Mouse (Mus musculus) hindbrain, embryonic 14.5 days (tissue): ENCODE measurements at regions not wholly inside any gene's neighbourhood (a gene's known extent, or its start where the extent isn't known, plus 50 kb on each side); places are given as distances from the start of the nearest gene placed in this dataset.
A peak's percentile ranks its signal among the peaks of the same experiment; 100 is the strongest.

Experiments used
- ATAC-seq: fragments of 200-750 bp; cut with Nextera tagmentation; 2 replicates; pipeline ENCODE4 v1.8.0; 2017; ENCODE audit warnings: moderate number of reproducible peaks, mild to moderate bottlenecking, moderate TSS enrichment, moderate library complexity; ENCODE audit not compliant: low FRiP score
- DNase-seq: peaks from one replicate; pipeline ENCODE4 v3.0.0-alpha.2; 2015; ENCODE audit warnings: low spot score
- H3K27ac ChIP-seq: fragments of 300-500 bp; sonication (generic); 2 replicates; pipeline ENCODE4 v1.5.1; 2014; ENCODE audit warnings: mild to moderate bottlenecking, moderate library complexity
- H3K27me3 ChIP-seq: fragments of 300-500 bp; sonication (generic); 2 replicates; pipeline ENCODE4 v1.6.1; 2014; ENCODE audit warnings: mild to moderate bottlenecking, low read length, mixed read lengths; ENCODE audit not compliant: control insufficient read depth, insufficient read depth
- H3K36me3 ChIP-seq: fragments of 300-500 bp; sonication (generic); replicated peaks from 2 replicates; pipeline ENCODE4 v1.6.1; 2014; ENCODE audit not compliant: control insufficient read depth, insufficient read depth
- H3K4me1 ChIP-seq: fragments of 300-500 bp; sonication (generic); replicated peaks from 2 replicates; pipeline ENCODE4 v1.6.1; 2014; ENCODE audit warnings: antibody characterized with exemption, low read length, mixed read lengths; ENCODE audit not compliant: control insufficient read depth, insufficient read depth
- H3K4me2 ChIP-seq: fragments of 300-500 bp; sonication (generic); replicated peaks from 2 replicates; pipeline ENCODE4 v1.6.1; 2014; ENCODE audit warnings: mild to moderate bottlenecking, moderate library complexity
- H3K4me3 ChIP-seq: fragments of 300-500 bp; sonication (generic); replicated peaks from 2 replicates; pipeline ENCODE4 v1.5.1; 2014; ENCODE audit warnings: mild to moderate bottlenecking, low read length
- H3K9ac ChIP-seq: fragments of 300-500 bp; sonication (generic); 2 replicates; pipeline ENCODE4 v1.6.1; 2014
- H3K9me3 ChIP-seq: fragments of 300-500 bp; sonication (generic); 2 replicates; pipeline ENCODE4 v1.6.1; 2016; ENCODE audit warnings: low read length; ENCODE audit not compliant: control insufficient read depth
- WGBS: fragments of 180-500 bp; shearing (Covaris S2); extraction: QIAGEN DNeasy Blood & Tissue Kit; methylation state at CpG from one replicate; pipeline ENCODE4 v1.1.7; 2014; 5-methylcytosine and 5-hydroxymethylcytosine counted together

DNA sequence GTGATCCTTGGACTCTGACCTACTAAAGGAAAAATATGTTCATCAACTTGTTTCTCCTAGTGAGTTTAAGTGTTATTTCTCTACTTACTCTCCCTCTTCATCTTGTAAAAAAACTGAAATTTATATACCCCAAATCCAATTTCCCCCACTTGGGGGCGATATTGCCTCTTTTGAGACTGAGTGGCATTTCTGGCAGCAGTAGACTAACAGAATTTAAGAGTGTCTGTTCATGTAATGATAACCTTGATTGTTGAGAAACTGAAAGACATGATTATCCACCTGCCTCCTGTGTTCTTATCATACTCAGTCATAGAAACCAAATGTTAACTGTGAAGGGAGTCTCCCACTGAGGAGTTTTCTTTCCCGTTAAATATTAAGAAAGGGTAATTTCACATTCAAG lies 89.5 kb upstream of the Ppfia2 start:
- H3K4me1 ChIP-seq, result no peaks in the 10 kb centered on the region
- no peaks in the 10 kb centered on the region for H3K36me3 ChIP-seq
- 61% methylated on average over 2 of the region's 2 CpGs for WGBS
- no peaks in the 10 kb centered on the region for H3K9me3 ChIP-seq
- no peak overlapping the region for H3K4me3 ChIP-seq
- H3K9ac ChIP-seq, result no peak overlapping the region
- H3K4me2 ChIP-seq, result no peak overlapping the region
- no peak overlapping the region for H3K27ac ChIP-seq
- no peak for DNase-seq
- no peak for ATAC-seq
- H3K27me3 ChIP-seq, result no peaks in the 10 kb centered on the region

DNA sequence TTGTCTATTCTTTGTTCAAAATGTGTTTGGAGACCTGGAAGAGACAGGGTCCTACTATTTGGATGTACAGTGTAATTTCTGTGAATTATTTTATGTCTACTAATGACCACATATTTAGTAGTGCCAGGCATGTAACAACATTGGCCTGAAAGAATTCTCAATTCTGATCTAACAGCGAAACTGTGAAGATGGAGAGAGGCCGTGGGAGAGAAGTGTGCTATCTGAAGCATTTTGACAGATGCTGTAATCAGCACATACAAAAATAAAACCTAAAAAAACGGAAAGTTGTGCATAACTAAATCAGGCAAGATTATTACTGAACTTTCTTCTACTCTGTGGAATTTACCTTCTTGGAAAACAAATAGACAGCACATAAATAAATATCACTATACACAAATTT lies 61.4 kb upstream of the Ppfia2 start:
- no peaks in the 10 kb centered on the region for H3K36me3 ChIP-seq
- no peak overlapping the region for H3K4me2 ChIP-seq
- H3K27me3 ChIP-seq, result no peaks in the 10 kb centered on the region
- WGBS, result 90% methylated on average over 3 of the region's 3 CpGs
- DNase-seq, result no peak
- no peaks in the 10 kb centered on the region for H3K4me1 ChIP-seq
- H3K9me3 ChIP-seq, result no peaks in the 10 kb centered on the region
- H3K27ac ChIP-seq, result no peak overlapping the region
- H3K9ac ChIP-seq, result no peak overlapping the region
- H3K4me3 ChIP-seq, result no peak overlapping the region
- ATAC-seq, result no peak

DNA sequence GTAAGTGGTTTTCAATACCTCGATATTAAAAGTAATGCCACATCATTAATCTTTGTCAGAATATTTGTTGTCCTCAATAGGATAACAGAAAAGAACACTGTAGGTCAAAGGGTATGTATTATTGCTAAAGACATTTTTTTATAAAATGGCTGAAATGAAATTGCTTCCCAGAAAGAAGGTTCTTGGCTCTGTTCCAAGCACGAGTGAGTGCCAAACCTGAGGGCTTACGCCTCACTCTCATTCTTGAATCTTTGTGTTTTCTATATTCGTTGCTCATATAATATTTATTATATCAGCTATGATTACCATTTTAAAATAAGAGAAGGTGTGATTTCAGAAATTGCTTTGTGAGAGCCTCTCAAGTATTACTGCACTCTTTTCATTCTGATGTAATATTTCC lies 57.0 kb upstream of the Ppfia2 start:
- no peaks in the 10 kb centered on the region for H3K9me3 ChIP-seq
- ATAC-seq (no peak), DNase-seq (peak; percentile 31)
- WGBS, result 73% methylated on average over 4 of the region's 4 CpGs
- no peaks in the 10 kb centered on the region for H3K36me3 ChIP-seq
- H3K4me3 ChIP-seq, result no peak overlapping the region
- H3K4me1 ChIP-seq, result no peaks in the 10 kb centered on the region
- H3K4me2 ChIP-seq, result no peak overlapping the region
- H3K27me3 ChIP-seq, result no peaks in the 10 kb centered on the region
- no peak overlapping the region for H3K9ac ChIP-seq
- no peak overlapping the region for H3K27ac ChIP-seq

DNA sequence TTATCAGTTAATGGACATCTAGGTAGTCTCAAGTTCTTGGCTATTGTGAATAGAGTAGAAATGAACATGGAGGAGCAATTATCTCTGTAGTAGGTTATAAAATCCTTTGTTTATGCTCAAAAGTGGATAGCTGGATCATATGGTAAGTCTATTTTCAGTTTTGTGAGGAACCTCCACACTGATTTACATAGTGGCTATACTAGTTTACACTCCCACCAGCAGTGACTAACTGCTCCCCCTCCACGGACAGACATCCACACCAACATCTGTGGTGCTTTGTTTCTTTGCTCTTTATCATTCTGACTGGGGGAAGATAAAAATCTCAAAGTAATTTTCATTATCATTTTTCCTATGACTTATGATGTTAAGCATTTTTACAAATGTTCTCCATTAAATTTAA lies 55.1 kb upstream of the Ppfia2 start:
- H3K4me1 ChIP-seq, result no peaks in the 10 kb centered on the region
- ATAC-seq (no peak), DNase-seq (no peak)
- H3K27me3 ChIP-seq, result no peaks in the 10 kb centered on the region
- H3K4me2 ChIP-seq, result no peak overlapping the region
- no peaks in the 10 kb centered on the region for H3K36me3 ChIP-seq
- no peak overlapping the region for H3K4me3 ChIP-seq
- H3K9me3 ChIP-seq, result no peaks in the 10 kb centered on the region
- 73% methylated on average over 1 of the region's 1 CpGs for WGBS
- H3K9ac ChIP-seq, result no peak overlapping the region
- no peak overlapping the region for H3K27ac ChIP-seq

DNA sequence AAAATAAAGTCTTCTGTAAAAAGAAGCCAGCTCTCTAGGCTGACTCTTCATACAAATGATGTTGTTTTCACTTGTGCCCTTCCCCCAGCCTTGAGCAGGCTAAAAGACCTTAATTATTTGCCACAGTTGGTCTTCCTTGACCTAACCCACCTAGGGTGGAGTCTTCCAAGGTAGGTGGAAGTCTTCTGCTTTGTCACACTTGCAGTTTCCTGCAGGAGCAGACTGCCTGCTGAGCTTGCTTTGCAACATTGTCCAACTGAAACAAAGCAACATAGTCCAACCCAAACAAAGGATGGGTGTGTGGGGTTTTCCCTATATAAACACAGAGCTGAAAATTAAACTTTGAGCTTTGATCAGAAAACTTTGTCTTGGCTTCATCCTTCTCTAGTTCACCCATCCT lies 53.0 kb upstream of the Ppfia2 start:
- H3K4me1 ChIP-seq, result no peaks in the 10 kb centered on the region
- DNase-seq (no peak), ATAC-seq (no peak)
- H3K36me3 ChIP-seq, result no peaks in the 10 kb centered on the region
- no peak overlapping the region for H3K9ac ChIP-seq
- no peak overlapping the region for H3K4me2 ChIP-seq
- no peaks in the 10 kb centered on the region for H3K9me3 ChIP-seq
- no peak overlapping the region for H3K4me3 ChIP-seq
- no peaks in the 10 kb centered on the region for H3K27me3 ChIP-seq
- no peak overlapping the region for H3K27ac ChIP-seq
